Comparison of ENCODE assay signal across 8 mouse cellular contexts in genomic region chr13:20311612-20312011, GRCm38 (mm10).
DNase-seq lines count a peak whose midpoint lies in the region; ATAC-seq lines count a peak whose summit lies in the region.
"Had no signal": no experiment of that assay in that cellular context is flagged by ENCODE, and none has a peak within 500 bp of the region (broad histone marks: within the 10 kb centered on the region; RNA-seq: fewer than 3 reads in every experiment).

No protein-coding gene starts in this region.

- H3K9ac ChIP-seq in forebrain, embryonic 14.5 days (ENCODE audit: low read length): no peak overlapping the region
- H3K9ac ChIP-seq in hindbrain, embryonic 11.5 days (ENCODE audit: low read depth, low read length): no peak overlapping the region
- H3K9ac ChIP-seq in midbrain, embryonic 11.5 days (ENCODE audit: low read length): no peak overlapping the region

- H3K4me3 ChIP-seq in forebrain, embryonic 14.5 days (ENCODE audit: low read depth, low read length): no peak overlapping the region
- no peak overlapping the region for H3K4me3 ChIP-seq in hindbrain, embryonic 11.5 days (ENCODE audit: low read depth, low read length)
- H3K4me3 ChIP-seq in midbrain, embryonic 11.5 days (ENCODE audit: low read depth, low read length): no peak overlapping the region
- H3K4me3 ChIP-seq: myocyte had no signal

- no peak overlapping the region for H3K27ac ChIP-seq in forebrain, embryonic 14.5 days (ENCODE audit: low read depth, low read length)
- no peak overlapping the region for H3K27ac ChIP-seq in hindbrain, embryonic 11.5 days (ENCODE audit: low read depth, low read length)
- H3K27ac ChIP-seq in midbrain, embryonic 11.5 days (ENCODE audit: low read depth, low read length): no peak overlapping the region

- no peaks in the 10 kb centered on the region for H3K4me1 ChIP-seq in forebrain, embryonic 14.5 days (ENCODE audit: control insufficient read depth, insufficient read depth, low read length)
- no peaks in the 10 kb centered on the region for H3K4me1 ChIP-seq in hindbrain, embryonic 11.5 days (replicated peaks; ENCODE audit: control insufficient read depth, insufficient read depth, low read length)
- peaks cover 3% of the 10 kb centered on the region; the same call in 1 of the 2 replicates for H3K4me1 ChIP-seq in midbrain, embryonic 11.5 days (ENCODE audit: control insufficient read depth, insufficient read depth, low read length)

- no peaks in the 10 kb centered on the region for H3K9me3 ChIP-seq in forebrain, embryonic 14.5 days (replicated peaks; ENCODE audit: control insufficient read depth, low read length)
- no peaks in the 10 kb centered on the region for H3K9me3 ChIP-seq in hindbrain, embryonic 11.5 days (ENCODE audit: control insufficient read depth, low read length)
- no peaks in the 10 kb centered on the region for H3K9me3 ChIP-seq in midbrain, embryonic 11.5 days (ENCODE audit: control insufficient read depth, low read length)

- no peak overlapping the region for H3K4me2 ChIP-seq in forebrain, embryonic 14.5 days (ENCODE audit: low read length)
- no peak overlapping the region for H3K4me2 ChIP-seq in hindbrain, embryonic 11.5 days (replicated peaks; ENCODE audit: low read depth, low read length)
- H3K4me2 ChIP-seq in midbrain, embryonic 11.5 days: no peak overlapping the region

- peak; percentile 84 for DNase-seq in NIH3T3 (ENCODE audit: low read depth)
- DNase-seq in c-Kit-positive CD71-negative TER-119-negative erythroid progenitor cells, embryonic 14.5 days (ENCODE audit: low read depth): peak; percentile 69
- peak; percentile 94 for DNase-seq in forebrain, embryonic 14.5 days (ENCODE audit: low spot score)
- DNase-seq in hindbrain, embryonic 11.5 days (ENCODE audit: low spot score): peak; percentile 85
- DNase-seq in left cerebral cortex, adult 18-20 months (ENCODE audit: low spot score in 2 of 2): peak; percentile 88 to 91
- peak; percentile 92 for DNase-seq in midbrain, embryonic 11.5 days (ENCODE audit: low spot score, missing footprints)
- DNase-seq in skeletal muscle tissue, adult 2 months (ENCODE audit: low read depth, low spot score): peak; percentile 64

- 11% methylated on average over 3 of the region's 3 CpGs for WGBS in forebrain, embryonic 14.5 days
- 29% methylated on average over 3 of the region's 3 CpGs for WGBS in hindbrain, embryonic 11.5 days
- 19% methylated on average over 3 of the region's 3 CpGs for WGBS in midbrain, embryonic 11.5 days

- H3K36me3 ChIP-seq in forebrain, embryonic 14.5 days (ENCODE audit: control insufficient read depth, insufficient read depth, low read length): no peaks in the 10 kb centered on the region
- no peaks in the 10 kb centered on the region for H3K36me3 ChIP-seq in hindbrain, embryonic 11.5 days (ENCODE audit: control insufficient read depth, insufficient read depth, low read length)
- H3K36me3 ChIP-seq in midbrain, embryonic 11.5 days (ENCODE audit: control insufficient read depth, insufficient read depth, low read length): no peaks in the 10 kb centered on the region

- peak; percentile 86 for ATAC-seq in forebrain, embryonic 14.5 days
- peak; percentile 74; the same call in 1 of the 2 replicates for ATAC-seq in hindbrain, embryonic 11.5 days (ENCODE audit: low FRiP score)
- peak; percentile 75; the same call in 1 of the 2 replicates for ATAC-seq in midbrain, embryonic 11.5 days (ENCODE audit: low FRiP score)

- H3K27me3 ChIP-seq in forebrain, embryonic 14.5 days (replicated peaks; ENCODE audit: control insufficient read depth, insufficient read depth, low read length): no peaks in the 10 kb centered on the region
- H3K27me3 ChIP-seq in hindbrain, embryonic 11.5 days (ENCODE audit: control insufficient read depth, insufficient read depth, low read length): no peaks in the 10 kb centered on the region
- no peaks in the 10 kb centered on the region for H3K27me3 ChIP-seq in midbrain, embryonic 11.5 days (ENCODE audit: control insufficient read depth, insufficient read depth, low read length)
